Mouse (Mus musculus): ENCODE measurements at regions not wholly inside any gene's neighbourhood (a gene's known extent, or its start where the extent isn't known, plus 50 kb on each side); places are given as distances from the start of the nearest gene placed in this dataset. TPM values are rescaled to one million over a fixed set of nuclear protein-coding genes. Genes with fewer than 3 reads are reported as not detected.

Small RNA genes in the stretch of these regions (microRNA-seq; reads per million reads assigned to microRNA genes)
- not detected for gene Mir6420

All from left cerebral cortex, postnatal 10 days (tissue).